Mouse (Mus musculus) CH12.LX (cell line): ENCODE measurements around the gene Ttyh3.

Experiments used
- CTCF ChIP-seq, 2 experiments: IDR thresholded peaks in 1 of 2; conservative IDR thresholded peaks in 1 of 2; 2 replicates each; pipeline ENCODE4 v1.5.1; 2011 to 2012; ENCODE audit warnings: low read depth in 2 of 2, low read length in 2 of 2, improper control_type of control experiment in 1 of 2, inconsistent platforms in 1 of 2, mild to moderate bottlenecking in 1 of 2, moderate library complexity in 1 of 2
- POLR2A ChIP-seq: IDR thresholded peaks from 2 replicates; pipeline ENCODE4 v1.6.1; 2011; ENCODE audit warnings: low read depth, mild to moderate bottlenecking, improper control_type of control experiment, low read length

GRCm38 (mm10) chr5:140616110-140616503 lies 32.7 kb downstream of the Ttyh3 start:
- TF ChIP-seq CTCF (conservative IDR thresholded peaks at IDR 0.05 in 1 of 2, IDR thresholded peaks at IDR 0.05 in 1 of 2; ENCODE audit: low read depth in 2 of 2, low read length in 2 of 2) (no peak), POLR2A (no peak)
